Mouse (Mus musculus): ENCODE data around the gene Trim25. TPM values are rescaled to one million over a fixed set of nuclear protein-coding genes. Genes with fewer than 3 reads are reported as not detected.
A peak's percentile ranks its signal among the peaks of the same experiment; 100 is the strongest.

The Trim25 gene
- polyA plus RNA-seq, 1 experiment from 2014 or later: 12.9 TPM

DNA sequence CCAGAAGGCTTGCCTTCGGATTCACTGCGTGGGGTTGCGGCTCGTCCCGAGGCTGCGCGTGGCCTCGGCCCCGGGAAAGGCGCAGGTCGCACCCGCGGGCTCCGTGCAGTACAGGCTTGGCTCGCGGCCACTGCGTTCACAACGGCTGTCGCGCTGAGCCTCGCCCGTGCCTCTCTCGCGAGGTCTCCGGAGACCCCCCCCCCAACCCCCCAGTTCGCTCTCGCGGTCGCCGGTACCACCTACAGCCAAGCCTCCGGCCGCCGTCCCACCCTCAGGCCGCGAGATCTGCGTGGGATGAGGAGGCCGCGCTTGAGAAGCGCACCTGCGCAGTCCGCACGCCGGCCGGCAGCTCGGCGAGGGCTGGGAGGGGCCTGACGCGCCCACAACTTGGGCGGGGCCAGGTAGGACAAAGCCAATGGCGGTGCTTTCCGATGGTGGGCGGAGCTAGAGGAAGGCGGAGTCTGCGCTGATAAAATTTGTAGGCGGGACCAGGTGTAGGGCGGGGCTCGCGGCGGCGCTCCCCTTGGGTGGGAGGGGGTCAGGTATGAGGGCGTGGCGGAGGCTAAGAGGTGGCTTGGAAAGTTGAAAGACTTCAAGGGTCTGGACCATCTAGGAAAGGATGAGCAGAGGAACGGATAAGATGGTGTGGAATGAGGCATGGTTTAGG, 61.4 kb downstream of the Trim25 start:
- no peak for TF ChIP-seq CTCF (IDR thresholded peaks at IDR 0.05)
- DNase-seq (ENCODE audit: low read depth, low spot score) (peak; percentile 41), ATAC-seq (peak; percentile 92)
- ChIA-PET POLR2A (no interaction called here), CTCF (no interaction called here)
- H3K27me3 ChIP-seq: no peaks in the 10 kb centered on the region
- in situ Hi-C loops (cut with MboI; ENCODE audit: low pct_unique_long_range_greater_than_20kb): no loop called here

- TF ChIP-seq CTCF (IDR thresholded peaks at IDR 0.05): no peak
- POLR2A ChIA-PET: no interaction called here
- CTCF ChIA-PET: no interaction called here
- H3K27me3 ChIP-seq: no peaks in the 10 kb centered on the region
- DNase-seq (ENCODE audit: low read depth, low spot score): no peak
- ATAC-seq: no peak
- in situ Hi-C loops (cut with MboI; ENCODE audit: low pct_unique_long_range_greater_than_20kb): no loop called here
These were observed 62.2 kb downstream of the Trim25 start for GRCm38 (mm10) chr11:89061362-89061761.

GRCm38 (mm10) chr11:89064312-89064711, 65.1 kb downstream of the Trim25 start:
- H3K27me3 ChIP-seq: no peaks in the 10 kb centered on the region
- in situ Hi-C loops (cut with MboI; ENCODE audit: low pct_unique_long_range_greater_than_20kb): no loop called here
- TF ChIP-seq CTCF (IDR thresholded peaks at IDR 0.05): no peak
- DNase-seq (ENCODE audit: low read depth, low spot score) (no peak), ATAC-seq (no peak)
- CTCF ChIA-PET: no interaction called here
- POLR2A ChIA-PET: no interaction called here

DNA sequence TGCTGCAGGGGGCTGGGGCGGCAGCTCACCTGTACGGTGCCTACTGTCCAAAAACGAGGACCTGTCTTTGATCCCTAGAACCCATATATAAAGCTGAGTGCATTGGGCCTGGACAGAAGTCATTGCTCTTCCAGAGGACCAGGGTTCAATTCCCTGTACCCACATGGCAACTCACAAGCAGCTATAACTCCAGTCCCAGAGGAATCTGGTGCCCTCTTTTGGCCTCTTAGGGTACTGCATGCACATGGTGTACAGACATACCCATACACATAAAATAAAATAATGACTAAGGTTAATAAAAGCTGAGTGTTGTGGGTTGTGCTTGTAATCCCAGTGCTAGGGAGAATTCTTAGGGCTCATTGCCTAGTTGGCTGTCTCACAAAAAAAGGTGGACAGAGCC, 66.1 kb downstream of the Trim25 start:
- no peak for TF ChIP-seq CTCF (IDR thresholded peaks at IDR 0.05)
- in situ Hi-C loops (cut with MboI; ENCODE audit: low pct_unique_long_range_greater_than_20kb): no loop called here
- CTCF ChIA-PET: interaction anchor here (1.0 to 1.7 kb wide), 2 partner anchors 11 to 72 kb away, joined by 3 to 5 read pairs; no protein-coding TSS in a partner anchor
- ATAC-seq (no peak), DNase-seq (ENCODE audit: low read depth, low spot score) (no peak)
- no peaks in the 10 kb centered on the region for H3K27me3 ChIP-seq
- POLR2A ChIA-PET: no interaction called here

- ChIA-PET POLR2A (no interaction called here), CTCF (interaction anchor here (1.7 kb wide), 1 partner anchor 73 kb away, joined by 5 read pairs; no protein-coding TSS in a partner anchor)
- ATAC-seq (no peak), DNase-seq (ENCODE audit: low read depth, low spot score) (no peak)
- TF ChIP-seq CTCF (IDR thresholded peaks at IDR 0.05): no peak
- in situ Hi-C loops (cut with MboI; ENCODE audit: low pct_unique_long_range_greater_than_20kb): no loop called here
- no peaks in the 10 kb centered on the region for H3K27me3 ChIP-seq
These were observed 67.0 kb downstream of the Trim25 start for GRCm38 (mm10) chr11:89066126-89066525.

DNA sequence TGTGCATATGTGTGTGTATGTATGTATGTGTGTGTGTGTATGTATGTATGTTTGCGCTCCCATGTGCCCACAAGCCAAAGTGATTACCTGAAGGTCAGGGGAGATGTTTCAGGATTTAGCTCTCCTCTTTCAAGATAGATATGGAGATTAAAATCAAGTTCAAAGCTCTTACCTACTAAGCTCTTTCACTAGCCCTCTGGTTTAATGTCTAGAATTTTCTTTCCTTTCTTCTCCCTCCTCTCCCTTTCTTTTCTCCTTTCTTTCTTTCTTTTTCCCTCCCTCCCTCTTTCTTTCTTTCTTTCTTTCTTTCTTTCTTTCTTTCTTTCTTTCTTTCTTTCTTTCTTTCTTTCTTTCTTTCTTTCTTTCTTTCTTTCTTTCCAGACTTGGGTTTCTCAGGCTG, 67.6 kb downstream of the Trim25 start, which contains the start of gene Dgke:
Gene Dgke, minus strand, starts transcription at position 101 of the 400 bp plus-strand sequence.
- in situ Hi-C loops (cut with MboI; ENCODE audit: low pct_unique_long_range_greater_than_20kb): no loop called here

DNA sequence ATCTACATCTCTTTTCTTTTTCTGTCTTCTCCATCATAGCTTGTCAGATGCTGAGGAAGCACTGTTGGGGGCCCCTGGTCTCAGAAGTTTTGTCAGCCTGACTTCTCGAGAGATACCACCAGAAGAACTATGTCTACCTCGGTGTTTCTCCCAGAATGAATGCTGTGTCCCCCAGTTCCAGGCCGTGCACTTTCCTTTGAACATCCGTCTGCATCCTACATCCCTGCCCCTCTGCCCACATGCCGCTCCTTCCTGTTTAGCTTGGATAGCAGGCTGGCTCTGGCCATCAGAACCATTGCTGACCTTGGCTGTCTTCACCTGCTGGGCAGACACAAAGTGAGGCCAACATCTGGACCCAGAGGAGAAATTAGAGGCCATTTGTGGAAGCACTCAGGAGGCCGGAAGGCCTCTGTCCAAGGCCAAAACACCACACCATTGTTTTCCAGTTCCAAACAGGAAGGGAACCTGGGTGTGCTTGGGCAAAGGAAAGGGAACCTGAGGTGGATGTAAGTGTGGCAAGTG, 68.2 kb downstream of the Trim25 start:
- in situ Hi-C loops (cut with MboI; ENCODE audit: low pct_unique_long_range_greater_than_20kb): no loop called here
- DNase-seq (ENCODE audit: low read depth, low spot score) (no peak), ATAC-seq (no peak)
- ChIA-PET CTCF (no interaction called here), POLR2A (no interaction called here)
- H3K27me3 ChIP-seq: no peaks in the 10 kb centered on the region
- no peak for TF ChIP-seq CTCF (IDR thresholded peaks at IDR 0.05)

More for the DNA sequence above, 67.6 kb downstream of the Trim25 start, which contains the start of gene Dgke:
- no peak for ATAC-seq
- no peaks in the 10 kb centered on the region for H3K27me3 ChIP-seq
- ChIA-PET CTCF (no interaction called here), POLR2A (no interaction called here)
- DNase-seq (ENCODE audit: low read depth, low spot score): no peak
- no peak for TF ChIP-seq CTCF (IDR thresholded peaks at IDR 0.05)

DNA sequence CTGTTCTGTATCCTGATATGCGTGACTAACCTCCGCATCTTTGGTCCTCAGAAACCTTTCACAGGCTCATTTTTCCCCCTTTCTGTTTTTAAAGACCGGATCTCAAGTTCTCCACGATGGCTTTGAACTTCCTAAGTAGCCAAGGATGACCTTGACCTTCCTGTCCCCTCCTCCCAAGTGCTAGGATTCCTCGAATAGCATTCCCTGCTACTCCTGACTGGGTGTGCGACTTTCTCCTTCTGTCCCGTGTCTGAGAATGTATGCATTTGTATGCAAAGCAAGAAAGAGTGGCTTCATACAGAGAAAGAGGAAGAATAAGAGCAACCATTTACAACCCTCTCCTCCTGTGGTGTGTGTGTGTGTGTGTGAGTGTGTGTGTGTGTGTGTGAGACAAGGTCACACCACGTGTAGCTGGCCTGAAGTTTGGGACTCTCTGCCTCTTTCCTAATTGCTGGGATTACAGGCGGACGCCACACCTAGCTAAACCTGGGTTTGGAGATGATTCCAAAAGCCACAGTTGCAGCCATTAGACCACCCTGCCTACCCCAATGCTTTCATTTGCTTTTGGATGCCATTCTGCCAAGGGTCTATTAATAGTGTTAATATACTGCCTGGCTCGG, 68.8 kb downstream of the Trim25 start:
- no peaks in the 10 kb centered on the region for H3K27me3 ChIP-seq
- in situ Hi-C loops (cut with MboI; ENCODE audit: low pct_unique_long_range_greater_than_20kb): no loop called here
- ChIA-PET CTCF (interaction anchor here (2.1 kb wide), 1 partner anchor 75 kb away, joined by 6 read pairs; no protein-coding TSS in a partner anchor), POLR2A (no interaction called here)
- ATAC-seq (no peak), DNase-seq (ENCODE audit: low read depth, low spot score) (no peak)
- no peak for TF ChIP-seq CTCF (IDR thresholded peaks at IDR 0.05)

- in situ Hi-C loops (cut with MboI; ENCODE audit: low pct_unique_long_range_greater_than_20kb): no loop called here
- no peaks in the 10 kb centered on the region for H3K27me3 ChIP-seq
- POLR2A ChIA-PET: no interaction called here
- TF ChIP-seq CTCF (IDR thresholded peaks at IDR 0.05): no peak
- CTCF ChIA-PET: interaction anchor here (0.8 to 2.1 kb wide), 3 partner anchors 11 to 75 kb away, joined by 4 to 6 read pairs (median 5); no protein-coding TSS in a partner anchor
- ATAC-seq (no peak), DNase-seq (ENCODE audit: low read depth, low spot score) (no peak)
These were observed 69.5 kb downstream of the Trim25 start for GRCm38 (mm10) chr11:89068649-89069048.

DNA sequence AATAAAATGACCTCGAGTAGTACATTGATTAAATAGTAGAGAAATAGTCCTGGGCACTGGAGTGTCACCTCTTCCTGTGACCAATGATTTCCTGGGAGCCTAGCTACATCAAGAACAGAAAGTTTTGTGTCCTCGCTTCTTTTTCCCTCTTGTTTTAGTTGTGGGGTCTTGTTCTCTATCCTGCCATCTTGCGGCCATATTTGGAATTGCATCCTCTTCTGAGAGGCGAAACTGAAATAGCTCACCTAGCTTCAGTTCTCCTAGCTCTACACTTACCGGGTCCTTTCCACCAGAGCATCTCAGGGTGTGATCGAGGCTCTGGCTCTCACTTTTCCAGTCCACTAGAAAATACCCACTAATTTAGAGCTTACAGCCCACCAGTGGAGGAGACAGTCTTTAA, 70.1 kb downstream of the Trim25 start:
- H3K27me3 ChIP-seq: no peaks in the 10 kb centered on the region
- ChIA-PET POLR2A (no interaction called here), CTCF (interaction anchor here (0.8 to 2.1 kb wide), 4 partner anchors 10 to 76 kb away, joined by 3 to 6 read pairs (median 4); no protein-coding TSS in a partner anchor)
- in situ Hi-C loops (cut with MboI; ENCODE audit: low pct_unique_long_range_greater_than_20kb): no loop called here
- DNase-seq (ENCODE audit: low read depth, low spot score): no peak
- no peak for ATAC-seq
- TF ChIP-seq CTCF (IDR thresholded peaks at IDR 0.05): peak; percentile 48

Other genes starting within 250 kb of the Trim25 start
- 43.3 TPM for gene Akap1, start 134.8 kb upstream of the Trim25 start, polyA plus RNA-seq (2021)
- 202 TPM for gene Scpep1, start 43.9 kb upstream of the Trim25 start, polyA plus RNA-seq (2021)
- gene Elobl, start 32.4 kb upstream of the Trim25 start, polyA plus RNA-seq (2021): 1.4 TPM
- gene Coil, start 29.1 kb upstream of the Trim25 start, polyA plus RNA-seq (2021): 9.7 TPM
- gene Dgke, start 67.5 kb downstream of the Trim25 start, polyA plus RNA-seq (2021): 7.1 TPM
- gene Gm525, start 74.5 kb downstream of the Trim25 start, polyA plus RNA-seq (2021): not detected

Data from Patski (cell line).